Mouse (Mus musculus) heart, embryonic 15.5 days (tissue): ENCODE data around the gene 1500015O10Rik. TPM values are rescaled to one million over a fixed set of nuclear protein-coding genes. Genes with fewer than 3 reads are reported as not detected.
A peak's percentile ranks its signal among the peaks of the same experiment; 100 is the strongest.

Experiments used
- ATAC-seq: fragments of 200-750 bp; cut with Nextera tagmentation; replicated peaks from 2 replicates; pipeline ENCODE4 v1.8.0; 2017; ENCODE audit warnings: low read depth, moderate TSS enrichment; ENCODE audit not compliant: insufficient number of reproducible peaks, insufficient read depth, low FRiP score
- H3K27ac ChIP-seq: fragments of 300-500 bp; sonication (generic); 2 replicates; pipeline ENCODE4 v1.5.1; 2015; ENCODE audit warnings: mild to moderate bottlenecking, inconsistent platforms
- H3K27me3 ChIP-seq: fragments of 300-500 bp; sonication (generic); 2 replicates; pipeline ENCODE4 v1.6.1; 2015; ENCODE audit warnings: inconsistent platforms
- H3K36me3 ChIP-seq: fragments of 300-500 bp; sonication (generic); 2 replicates; pipeline ENCODE4 v1.6.1; 2015; ENCODE audit warnings: mild to moderate bottlenecking, inconsistent platforms
- H3K4me1 ChIP-seq: fragments of 300-500 bp; sonication (generic); replicated peaks from 2 replicates; pipeline ENCODE4 v1.6.1; 2015; ENCODE audit warnings: inconsistent platforms
- H3K4me2 ChIP-seq: fragments of 300-500 bp; sonication (generic); 2 replicates; pipeline ENCODE4 v1.6.1; 2015; ENCODE audit warnings: inconsistent platforms, mild to moderate bottlenecking, moderate library complexity
- H3K4me3 ChIP-seq: fragments of 300-500 bp; sonication (generic); 2 replicates; pipeline ENCODE4 v1.5.1; 2015; ENCODE audit warnings: mild to moderate bottlenecking, inconsistent platforms
- H3K9ac ChIP-seq: fragments of 300-500 bp; sonication (generic); 2 replicates; pipeline ENCODE4 v1.6.1; 2015; ENCODE audit warnings: mild to moderate bottlenecking, inconsistent platforms
- H3K9me3 ChIP-seq: fragments of 300-500 bp; sonication (generic); replicated peaks from 2 replicates; pipeline ENCODE4 v1.6.1; 2016; ENCODE audit warnings: inconsistent platforms
- WGBS: fragments of 180-500 bp; shearing (Covaris S2); methylation state at CpG from one replicate; pipeline ENCODE4 v1.1.7; 2015; ENCODE audit warnings: mixed read lengths; 5-methylcytosine and 5-hydroxymethylcytosine counted together
- polyA plus RNA-seq: library from polyadenylated mRNA; unstranded; fragments of >200 nt; fragmentation: Nextera tagmentation; extraction: Ambion mirVana; gene quantifications from 2 replicates; pipeline ENCODE4 v1.2.1, GENCODE M21; 2015

1500015O10Rik gene
- polyA plus RNA-seq: 15.8 and 28.5 TPM in 2 replicates

DNA sequence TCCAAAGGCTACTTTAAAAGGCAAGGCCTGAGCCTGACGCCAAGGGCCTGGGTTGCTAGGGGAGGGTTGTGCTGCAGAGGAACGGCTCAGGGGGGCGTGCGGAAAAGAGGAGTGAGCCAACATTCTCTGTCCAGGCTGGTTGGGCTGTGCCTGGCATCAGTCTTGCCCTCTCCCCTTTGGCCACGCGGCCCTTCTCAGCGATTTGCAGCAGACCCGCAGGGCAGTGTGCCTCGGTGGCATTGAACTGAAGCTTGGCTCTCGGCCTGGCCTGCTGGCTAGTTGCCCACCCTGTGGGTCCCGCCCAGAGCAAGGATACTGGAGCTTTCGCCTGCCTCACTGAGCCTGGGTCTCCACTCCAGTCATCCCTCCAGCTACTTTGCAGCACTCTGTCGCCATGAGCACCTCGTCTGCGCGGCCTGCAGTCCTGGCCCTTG lies at the start of gene 1500015O10Rik:
TSS of gene 1500015O10Rik (plus strand) at position 112 of the 434 bp plus-strand sequence.
- no peaks in the 10 kb centered on the region for H3K36me3 ChIP-seq
- H3K9ac ChIP-seq: 0 out of 2 replicates have a peak within 1 kb of the TSS, but pooled peaks have one; percentile 7
- H3K27me3 ChIP-seq: no peaks in the 10 kb centered on the region
- 34% methylated on average over 16 of the region's 16 CpGs for WGBS
- peaks cover 3% of the 10 kb centered on the region; the same call in 1 of the 2 replicates for H3K9me3 ChIP-seq
- peak within 1 kb of the TSS; percentile 70 for H3K27ac ChIP-seq
- H3K4me1 ChIP-seq: peaks cover 12% of the 10 kb centered on the region
- H3K4me3 ChIP-seq: 0 out of 2 replicates have a peak within 1 kb of the TSS, but pooled peaks have one; percentile 8
- H3K4me2 ChIP-seq: peak within 1 kb of the TSS; percentile 48
- peak; percentile 80 for ATAC-seq

- H3K27ac ChIP-seq: no peak overlapping the region
- no peak overlapping the region for H3K9ac ChIP-seq
- H3K36me3 ChIP-seq: no peaks in the 10 kb centered on the region
- peaks cover 18% of the 10 kb centered on the region for H3K4me1 ChIP-seq
- ATAC-seq: no peak
- 86% methylated on average over 13 of the region's 13 CpGs for WGBS
- H3K27me3 ChIP-seq: no peaks in the 10 kb centered on the region
- no peaks in the 10 kb centered on the region; the same call in 1 of the 2 replicates for H3K9me3 ChIP-seq
- H3K4me2 ChIP-seq: no peak overlapping the region
- H3K4me3 ChIP-seq: no peak overlapping the region
Observed at GRCm38 (mm10) chr1:43689983-43690382, 40.4 kb upstream of the 1500015O10Rik start.

- Histone ChIP-seq H3K9me3 (no peaks in the 10 kb centered on the region; the same call in 1 of the 2 replicates), H3K36me3 (no peaks in the 10 kb centered on the region), H3K4me2 (no peak overlapping the region), H3K27me3 (no peaks in the 10 kb centered on the region), H3K4me1 (peaks cover 24% of the 10 kb centered on the region), H3K27ac (no peak overlapping the region), H3K4me3 (no peak overlapping the region), H3K9ac (no peak overlapping the region)
- WGBS: 92% methylated on average over 15 of the region's 15 CpGs
- no peak for ATAC-seq
Observed at GRCm38 (mm10) chr1:43690507-43690906, 39.9 kb upstream of the 1500015O10Rik start.

GRCm38 (mm10) chr1:43694076-43694475 lies 36.3 kb upstream of the 1500015O10Rik start:
- Histone ChIP-seq H3K4me1 (peaks cover 36% of the 10 kb centered on the region), H3K9me3 (no peaks in the 10 kb centered on the region), H3K4me3 (no peak overlapping the region), H3K4me2 (no peak overlapping the region), H3K27ac (peak overlapping the region; percentile 86), H3K36me3 (no peaks in the 10 kb centered on the region), H3K9ac (no peak overlapping the region), H3K27me3 (no peaks in the 10 kb centered on the region)
- ATAC-seq: no peak
- 65% methylated on average over 3 of the region's 3 CpGs for WGBS

- H3K27me3 ChIP-seq: no peaks in the 10 kb centered on the region
- no peak overlapping the region for H3K9ac ChIP-seq
- no peaks in the 10 kb centered on the region for H3K36me3 ChIP-seq
- ATAC-seq: peak; percentile 76
- H3K4me2 ChIP-seq: peak overlapping the region; percentile 24
- H3K4me3 ChIP-seq: no peak overlapping the region
- H3K9me3 ChIP-seq: no peaks in the 10 kb centered on the region
- H3K27ac ChIP-seq: peak overlapping the region; percentile 86
- WGBS: 24% methylated on average over 6 of the region's 6 CpGs
- H3K4me1 ChIP-seq: peaks cover 36% of the 10 kb centered on the region
Observed at GRCm38 (mm10) chr1:43694851-43695545, 35.4 kb upstream of the 1500015O10Rik start.

- peak overlapping the region; percentile 21; the same call in 1 of the 2 replicates for H3K4me2 ChIP-seq
- WGBS: 8% methylated on average over 4 of the region's 4 CpGs
- peak; percentile 89 for ATAC-seq
Observed at GRCm38 (mm10) chr1:43698577-43699000, 31.8 kb upstream of the 1500015O10Rik start.

DNA sequence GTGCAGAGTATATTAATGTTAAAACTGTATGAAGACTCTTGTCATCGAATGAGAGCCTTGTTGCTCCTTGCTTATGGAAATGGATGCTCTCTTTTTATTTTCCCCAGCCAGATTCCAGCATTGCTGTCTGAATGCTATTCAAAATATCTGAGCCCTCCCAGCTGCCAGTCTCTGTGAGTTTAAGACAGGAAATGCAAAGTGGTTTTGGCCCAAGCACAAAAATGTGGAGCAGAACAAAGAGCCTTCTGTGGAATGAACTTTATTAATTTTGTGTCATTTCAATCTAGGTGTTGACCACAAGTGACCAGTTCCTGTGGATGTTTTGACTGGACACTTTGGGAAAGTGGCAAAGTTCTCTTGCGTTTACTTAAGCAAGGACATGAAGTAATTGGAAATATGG lies 15.6 kb upstream of the 1500015O10Rik start:
- Histone ChIP-seq H3K9me3 (no peaks in the 10 kb centered on the region), H3K36me3 (no peaks in the 10 kb centered on the region), H3K9ac (no peak overlapping the region), H3K4me3 (no peak overlapping the region), H3K4me2 (no peak overlapping the region), H3K4me1 (peaks cover 9% of the 10 kb centered on the region), H3K27ac (peak overlapping the region; percentile 26; the same call in 1 of the 2 replicates), H3K27me3 (no peaks in the 10 kb centered on the region)
- no peak for ATAC-seq
- WGBS: 63% methylated on average over 2 of the region's 2 CpGs

More at GRCm38 (mm10) chr1:43698577-43699000, 31.8 kb upstream of the 1500015O10Rik start:
- Histone ChIP-seq H3K9ac (no peak overlapping the region), H3K36me3 (no peaks in the 10 kb centered on the region), H3K9me3 (no peaks in the 10 kb centered on the region), H3K4me3 (no peak overlapping the region), H3K27me3 (no peaks in the 10 kb centered on the region), H3K4me1 (peaks cover 29% of the 10 kb centered on the region), H3K27ac (peak overlapping the region; percentile 88)

DNA sequence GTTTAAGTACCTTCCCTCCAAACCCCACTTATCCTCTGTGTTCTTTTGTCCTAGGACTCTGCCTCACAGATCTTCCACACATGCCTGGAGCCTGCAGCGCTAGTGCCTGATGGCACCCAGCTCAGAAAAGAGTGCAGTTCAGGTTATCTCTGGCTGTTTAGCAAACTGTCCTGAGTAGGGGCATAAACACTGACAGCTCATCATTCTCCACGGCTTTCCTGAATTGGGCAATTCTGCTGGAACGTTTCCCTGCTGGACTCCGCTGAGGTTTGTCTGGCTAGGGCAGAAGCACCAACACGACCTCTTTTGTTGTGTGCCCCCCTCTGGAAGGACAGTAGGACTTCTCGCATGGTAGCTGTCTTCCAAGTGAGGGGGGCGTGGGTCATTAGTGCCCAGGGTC lies 12.4 kb upstream of the 1500015O10Rik start:
- H3K27ac ChIP-seq: no peak overlapping the region
- H3K9me3 ChIP-seq: no peaks in the 10 kb centered on the region
- no peak overlapping the region for H3K9ac ChIP-seq
- peaks cover 9% of the 10 kb centered on the region for H3K4me1 ChIP-seq
- 69% methylated on average over 7 of the region's 7 CpGs for WGBS
- H3K27me3 ChIP-seq: no peaks in the 10 kb centered on the region
- no peak overlapping the region for H3K4me3 ChIP-seq
- H3K36me3 ChIP-seq: no peaks in the 10 kb centered on the region
- H3K4me2 ChIP-seq: no peak overlapping the region
- ATAC-seq: no peak

DNA sequence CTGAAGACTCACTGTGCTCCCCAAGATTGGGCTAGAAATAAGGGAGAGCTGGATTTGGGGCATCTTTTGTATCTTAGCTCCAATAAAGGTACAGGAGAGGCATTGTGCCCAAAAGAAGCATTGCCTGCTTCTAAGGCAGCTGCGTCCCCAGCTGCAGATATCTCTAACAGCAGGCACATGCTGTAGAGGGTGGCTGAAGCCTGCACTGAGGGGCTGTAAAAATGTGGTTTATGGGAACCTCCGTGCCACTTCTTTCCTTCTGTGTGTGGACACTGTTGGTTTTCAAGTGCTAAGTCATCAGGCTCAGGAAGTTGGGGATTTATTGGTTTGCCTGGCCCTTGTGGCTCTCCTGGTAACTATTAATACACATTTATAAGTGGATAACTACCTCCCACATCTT lies 11.6 kb upstream of the 1500015O10Rik start:
- ATAC-seq: no peak
- no peaks in the 10 kb centered on the region for H3K9me3 ChIP-seq

DNA sequence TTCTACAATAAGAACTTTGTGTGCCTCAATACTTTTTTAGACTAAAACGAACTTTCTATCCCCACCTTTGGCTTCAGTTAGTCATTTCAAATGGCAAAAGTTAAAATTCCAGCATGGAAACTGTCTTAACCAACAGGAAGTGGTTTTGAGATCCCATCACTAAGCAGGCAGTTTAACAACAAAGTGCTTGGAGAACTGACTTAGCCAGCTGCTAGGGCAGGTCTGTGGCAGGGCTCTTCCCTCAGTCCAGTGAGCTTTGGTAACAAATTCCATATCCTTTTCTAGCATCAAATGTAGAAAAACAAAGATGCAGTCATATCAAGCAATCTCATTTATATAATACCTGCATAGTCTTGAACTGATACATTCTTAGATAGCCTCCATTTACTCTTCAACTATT lies 7.9 kb upstream of the 1500015O10Rik start:
- 61% methylated on average over 1 of the region's 1 CpGs for WGBS
- no peak for ATAC-seq
- no peaks in the 10 kb centered on the region for H3K36me3 ChIP-seq

More for the DNA sequence above, 11.6 kb upstream of the 1500015O10Rik start:
- Histone ChIP-seq H3K36me3 (no peaks in the 10 kb centered on the region), H3K27me3 (no peaks in the 10 kb centered on the region), H3K4me3 (no peak overlapping the region), H3K9ac (no peak overlapping the region), H3K27ac (no peak overlapping the region), H3K4me1 (peaks cover 9% of the 10 kb centered on the region), H3K4me2 (no peak overlapping the region)
- WGBS: 59% methylated on average over 2 of the region's 2 CpGs

DNA sequence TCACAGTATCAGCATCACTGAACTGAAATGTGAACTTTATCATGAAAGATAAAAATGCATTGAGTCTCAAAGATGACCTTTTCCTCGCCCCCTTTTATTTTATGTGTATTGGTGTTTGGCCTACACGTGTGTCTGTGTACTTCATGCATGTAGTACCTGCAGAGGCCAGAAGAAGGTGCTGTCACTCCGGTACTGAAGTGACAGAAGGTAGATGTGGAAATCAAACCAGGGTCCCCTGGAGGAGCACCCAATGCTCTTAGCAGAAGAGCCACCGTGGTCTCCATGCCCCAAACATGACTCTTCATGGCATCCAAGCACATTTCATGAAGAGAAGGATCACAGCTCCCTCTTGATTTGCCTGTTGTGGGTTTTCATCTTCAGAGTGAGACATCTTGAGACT lies 1.7 kb downstream of the 1500015O10Rik start:
- peaks cover 3% of the 10 kb centered on the region; the same call in 1 of the 2 replicates for H3K9me3 ChIP-seq
- no peak overlapping the region for H3K27ac ChIP-seq
- no peak overlapping the region for H3K4me2 ChIP-seq
- H3K27me3 ChIP-seq: no peaks in the 10 kb centered on the region
- no peak overlapping the region for H3K4me3 ChIP-seq
- H3K9ac ChIP-seq: no peak overlapping the region
- H3K4me1 ChIP-seq: peaks cover 12% of the 10 kb centered on the region
- 68% methylated on average over 4 of the region's 4 CpGs for WGBS
- no peaks in the 10 kb centered on the region for H3K36me3 ChIP-seq
- ATAC-seq: no peak

More for the DNA sequence above, 7.9 kb upstream of the 1500015O10Rik start:
- no peak overlapping the region for H3K4me2 ChIP-seq
- H3K9me3 ChIP-seq: no peaks in the 10 kb centered on the region
- H3K27ac ChIP-seq: no peak overlapping the region
- H3K27me3 ChIP-seq: no peaks in the 10 kb centered on the region
- H3K4me1 ChIP-seq: no peaks in the 10 kb centered on the region
- no peak overlapping the region for H3K9ac ChIP-seq
- H3K4me3 ChIP-seq: no peak overlapping the region
